ENCODE assay signal across 8 mouse cellular contexts in genomic region chr2:29858748-29859473, GRCm38 (mm10). TPM values are rescaled to one million over a fixed set of nuclear protein-coding genes. Genes with fewer than 3 reads are reported as not detected.
DNase-seq lines count a peak whose midpoint lies in the region; TF ChIP-seq lines count a peak whose summit lies in the region.

No protein-coding gene starts in this region.

- DNase-seq in adrenal gland, adult (ENCODE audit: inconsistent age in 2 of 2, low spot score in 1 of 2), result peak; percentile 26 to 76
- no peak for DNase-seq in adrenal gland, adult 2 months
- DNase-seq in left cerebral cortex, postnatal 4 days, result peak; percentile 55
- DNase-seq in left cerebral cortex, adult 8-10 months (ENCODE audit: low spot score in 2 of 2), result no peak
- DNase-seq in kidney, adult 8-10 months, result peak; percentile 22 to 51
- peak; percentile 54 for DNase-seq in lung, postnatal 36 days
- peak; percentile 52 to 53 for DNase-seq in thymus, postnatal 36 days

- no peak overlapping the region for H3K27ac ChIP-seq in bone marrow macrophage, adult 2 months (ENCODE audit: insufficient read depth, low read depth, low read length)

- intact Hi-C loops in left cerebral cortex, postnatal 4 days (cut with DNase I), result no loop called here

- H3K4me1 ChIP-seq in bone marrow macrophage, adult 2 months (ENCODE audit: control insufficient read depth, insufficient read depth, low read length), result no peaks in the 10 kb centered on the region

- H3K4me3 ChIP-seq in bone marrow macrophage, adult 2 months (ENCODE audit: insufficient read depth, low read length), result no peak overlapping the region

- TF ChIP-seq POLR2A in bone marrow macrophage, adult 2 months (IDR thresholded peaks at IDR 0.05; ENCODE audit: borderline replicate concordance, low read depth, low read length), result no peak

- TF ChIP-seq CTCF in bone marrow macrophage, adult 2 months (IDR thresholded peaks at IDR 0.05; ENCODE audit: low read depth, low read length), result peak; percentile 84

RNA-seq across cellular contexts. Expression of gene Cercam, which starts 10.1 kb away (rescaled TPM):
- 10 to 100 TPM in 1 of 2 experiments, 1 to 10 TPM in 1; 5.3 to 19.1 TPM for total RNA-seq in adrenal gland, adult 2 months (2021)
- 25.3 and 26.6 TPM in 2 replicates for polyA plus RNA-seq in adrenal gland, adult 2 months (2012; rRNA removed)
- 10 to 100 TPM; 17.5 to 19.0 TPM for total RNA-seq in left cerebral cortex, postnatal 4 days (2021)
- total RNA-seq in left cerebral cortex, adult 8-10 months (2022), result 10 to 100 TPM in 3 of 4 experiments, 1 to 10 TPM in 1; 7.7 to 11.6 (median 11.0) TPM
- polyA plus RNA-seq in bone marrow macrophage, adult 2 months (2012; ENCODE audit: insufficient read depth, insufficient read length, missing spikeins), result 7.9 and 10.1 TPM in 2 replicates

RNA-seq across cellular contexts. Expression of gene Odf2, which starts 30.1 kb away (rescaled TPM):
- total RNA-seq in adrenal gland, adult 2 months (2021), result 10 to 100 TPM; 32.8 to 35.7 TPM
- polyA plus RNA-seq in adrenal gland, adult 2 months (2012; rRNA removed), result 27.8 and 29.6 TPM in 2 replicates
- total RNA-seq in left cerebral cortex, postnatal 4 days (2021), result 100 to 1,000 TPM; 119 TPM
- total RNA-seq in left cerebral cortex, adult 8-10 months (2022), result 100 to 1,000 TPM in 1 of 4 experiments, 10 to 100 TPM in 3; 85.4 to 106 (median 97.1) TPM
- 49.8 and 50.6 TPM in 2 replicates for polyA plus RNA-seq in bone marrow macrophage, adult 2 months (2012; ENCODE audit: insufficient read depth, insufficient read length, missing spikeins)

RNA-seq across cellular contexts. Expression of gene Urm1, which starts 39.0 kb away (rescaled TPM):
- total RNA-seq in adrenal gland, adult 2 months (2021), result 10 to 100 TPM; 34.0 to 42.8 TPM
- 58.9 and 62.1 TPM in 2 replicates for polyA plus RNA-seq in adrenal gland, adult 2 months (2012; rRNA removed)
- total RNA-seq in left cerebral cortex, postnatal 4 days (2021), result 10 to 100 TPM; 46.1 to 51.1 TPM
- 10 to 100 TPM; 52.1 to 65.1 (median 59.8) TPM for total RNA-seq in left cerebral cortex, adult 8-10 months (2022)
- polyA plus RNA-seq in bone marrow macrophage, adult 2 months (2012; ENCODE audit: insufficient read depth, insufficient read length, missing spikeins), result 27.7 and 37.4 TPM in 2 replicates

RNA-seq across cellular contexts. Expression of gene Slc27a4, which starts 56.5 kb away (rescaled TPM):
- 10 to 100 TPM; 34.6 to 39.4 TPM for total RNA-seq in adrenal gland, adult 2 months (2021)
- 40.2 and 49.0 TPM in 2 replicates for polyA plus RNA-seq in adrenal gland, adult 2 months (2012; rRNA removed)
- total RNA-seq in left cerebral cortex, postnatal 4 days (2021), result 10 to 100 TPM; 80.4 to 86.7 TPM
- total RNA-seq in left cerebral cortex, adult 8-10 months (2022), result 10 to 100 TPM; 73.1 to 75.0 (median 74.0) TPM
- polyA plus RNA-seq in bone marrow macrophage, adult 2 months (2012; ENCODE audit: insufficient read depth, insufficient read length, missing spikeins), result 14.0 and 15.3 TPM in 2 replicates

Comparison
In these comparisons a context has a peak if more than half of its experiments do, and no peak if none do; other contexts are left out.
1. DNase-seq: peak in adrenal gland, adult (2 of 2), left cerebral cortex, postnatal 4 days (single experiment), kidney, adult 8-10 months (2 of 2), lung, postnatal 36 days (single experiment) and thymus, postnatal 36 days (2 of 2); none in adrenal gland, adult 2 months (single experiment) and left cerebral cortex, adult 8-10 months (0 of 2).